Mouse (Mus musculus): ENCODE measurements around the gene Pik3r5. TPM values are rescaled to one million over a fixed set of nuclear protein-coding genes. Genes with fewer than 3 reads are reported as not detected.

The Pik3r5 gene
- polyA plus RNA-seq, 1 experiment from 2014 or later = 0.14 TPM

Other genes with a start within 250 kb of the Pik3r5 start
- 38.6 and 41.9 TPM in 2 replicates for gene Ntn1, start 31.3 kb upstream of the Pik3r5 start, polyA plus RNA-seq (2016; fragmentation: Nextera tagmentation; extraction: Ambion mirVana)
- 2.1 and 3.1 TPM in 2 replicates for gene Pik3r6, start 70.9 kb downstream of the Pik3r5 start, polyA plus RNA-seq (2016; fragmentation: Nextera tagmentation; extraction: Ambion mirVana)
- gene Mfsd6l, start 124.1 kb downstream of the Pik3r5 start, polyA plus RNA-seq (2016; fragmentation: Nextera tagmentation; extraction: Ambion mirVana) = 0.08 TPM in 1 of 2 replicates, not detected in the other
- 0.46 and 0.55 TPM in 2 replicates for gene Ccdc42, start 154.9 kb downstream of the Pik3r5 start, polyA plus RNA-seq (2016; fragmentation: Nextera tagmentation; extraction: Ambion mirVana)